26 mouse cellular contexts compared by ENCODE assay signal in the genomic region with DNA sequence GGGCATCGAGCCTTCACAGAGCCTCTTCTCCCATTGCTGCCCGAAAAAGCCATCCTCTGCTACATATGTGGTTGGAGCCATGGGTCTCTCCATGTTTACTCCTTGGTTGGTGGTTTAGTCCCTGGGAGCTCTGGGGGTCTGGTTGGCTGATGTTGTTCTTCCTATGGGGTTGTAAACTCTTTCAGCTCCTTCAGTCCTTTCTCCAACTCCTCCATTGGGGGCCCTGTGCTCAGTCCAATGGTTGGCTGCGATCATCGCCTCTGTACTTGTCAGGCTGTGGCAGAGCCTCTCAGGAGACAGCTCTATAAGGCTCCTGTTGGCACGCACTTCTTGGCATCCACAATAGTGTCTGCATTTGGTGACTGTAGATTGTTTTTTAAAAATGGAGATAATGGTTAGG.
"Had no signal": no experiment of that assay in that cellular context is flagged by ENCODE, and none has a peak within 500 bp of the region (broad histone marks: within the 10 kb centered on the region; RNA-seq: fewer than 3 reads in every experiment).

No protein-coding gene starts in this region.

- H3K9me3 ChIP-seq: hindbrain, embryonic 10.5 days; hindbrain, embryonic 12.5 days; intestine, embryonic 15.5 days; limb, embryonic 10.5 days; limb, embryonic 12.5 days; liver, embryonic 13.5 days; liver, embryonic 15.5 days had no signal

- DNase-seq: gastrocnemius, postnatal 14 days; gastrocnemius, postnatal 36 days; heart, adult 2 months; heart, postnatal 10 days; heart, postnatal 4 days; kidney, adult 18-20 months; kidney, adult 8-10 months; kidney, postnatal 10 days; kidney, postnatal 25 days; kidney, postnatal 4 days; liver; liver, embryonic 13.5 days had no signal

- ATAC-seq: hindbrain, embryonic 16.5 days; inflammation-experienced regulatory T-cells, adult 6 months; intestine, embryonic 15.5 days; intestine, postnatal 0 days had no signal

- H3K4me1 ChIP-seq: hindbrain, embryonic 10.5 days; hindbrain, embryonic 12.5 days; intestine, embryonic 15.5 days; limb, embryonic 10.5 days; limb, embryonic 12.5 days; liver, embryonic 13.5 days; liver, embryonic 15.5 days had no signal

- H3K9ac ChIP-seq: hindbrain, embryonic 12.5 days; hindbrain, embryonic 14.5 days; intestine, embryonic 15.5 days; limb, embryonic 12.5 days; liver, embryonic 13.5 days; liver, embryonic 15.5 days had no signal

- H3K27ac ChIP-seq: heart, adult 2 months; hindbrain, embryonic 10.5 days; hindbrain, embryonic 12.5 days; hindbrain, embryonic 14.5 days; intestine, embryonic 15.5 days; layer of hippocampus, adult 2 months; left cerebral cortex, adult 2 months; limb, embryonic 10.5 days; limb, embryonic 12.5 days; liver, embryonic 13.5 days; liver, embryonic 15.5 days had no signal

- H3K4me3 ChIP-seq: heart, adult 2 months; hindbrain, embryonic 10.5 days; hindbrain, embryonic 12.5 days; intestine, embryonic 15.5 days; layer of hippocampus, adult 2 months; left cerebral cortex, adult 2 months; limb, embryonic 10.5 days; limb, embryonic 12.5 days; liver, embryonic 13.5 days; liver, embryonic 15.5 days had no signal

- H3K36me3 ChIP-seq: intestine, embryonic 15.5 days; liver, embryonic 13.5 days; liver, embryonic 15.5 days had no signal

- H3K4me2 ChIP-seq: heart, embryonic 11.5 days; hindbrain, embryonic 12.5 days; hindbrain, embryonic 14.5 days; intestine, embryonic 15.5 days; limb, embryonic 12.5 days; liver, embryonic 11.5 days; liver, embryonic 13.5 days; liver, embryonic 15.5 days had no signal

- H3K27me3 ChIP-seq: hindbrain, embryonic 12.5 days; intestine, embryonic 15.5 days; limb, embryonic 12.5 days; liver, embryonic 13.5 days; liver, embryonic 15.5 days had no signal
